ENCODE assay signal across 13 mouse cellular contexts in the genomic region with DNA sequence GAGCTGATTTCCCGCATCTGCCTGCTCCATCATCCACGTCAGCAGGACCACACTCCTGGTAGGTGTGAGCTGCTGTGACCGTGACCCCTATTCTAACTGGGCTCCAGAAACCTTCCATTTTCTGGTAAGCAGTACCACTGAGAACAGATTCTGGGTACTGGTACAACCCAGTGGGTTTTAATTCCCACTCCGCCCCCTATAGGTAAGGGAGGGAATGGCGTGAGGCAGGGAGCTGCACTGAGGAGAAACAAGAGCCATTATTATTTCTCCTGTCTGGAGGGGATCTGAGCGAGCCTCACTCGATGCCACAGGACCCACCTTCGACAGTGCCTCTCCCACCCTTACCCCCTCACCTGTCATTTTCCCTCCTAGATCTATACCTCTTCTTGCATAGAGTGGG.
A peak's percentile ranks its signal among the peaks of the same experiment; 100 is the strongest.
DNase-seq lines count a peak whose midpoint lies in the region; ATAC-seq lines count a peak whose summit lies in the region.
"Had no signal": no experiment of that assay in that cellular context is flagged by ENCODE, and none has a peak within 500 bp of the region (broad histone marks: within the 10 kb centered on the region; RNA-seq: fewer than 3 reads in every experiment).

No protein-coding gene starts in this region.

- peak; percentile 23 for DNase-seq in adrenal gland, adult 2 months
- no peak for DNase-seq in adrenal gland, postnatal 4 days (ENCODE audit: low spot score in 2 of 2)
- DNase-seq in kidney, adult 18-20 months, result peak; percentile 6
- no peak for DNase-seq in kidney, adult 11 months
- peak; percentile 18 for DNase-seq in thymus, postnatal 4 days
- no peak for DNase-seq in thymus, postnatal 0 days (ENCODE audit: low spot score)
- DNase-seq in spleen, postnatal 10 days (ENCODE audit: low spot score in 2 of 2), result no peak
- DNase-seq: gastrocnemius, postnatal 25 days; heart, postnatal 10 days had no signal

- no peak for ATAC-seq in cerebellum, adult (ENCODE audit: insufficient number of reproducible peaks, low FRiP score, low TSS enrichment)
- ATAC-seq: forebrain, embryonic 16.5 days; inflammation-experienced regulatory T-cells, adult 6 months; midbrain, embryonic 15.5 days had no signal

Comparison
In these comparisons a context has a peak if more than half of its experiments do, and no peak if none do; other contexts are left out.
1. DNase-seq: peak in adrenal gland, adult 2 months (single experiment), kidney, adult 18-20 months (single experiment) and thymus, postnatal 4 days (single experiment); none in adrenal gland, postnatal 4 days (0 of 2), kidney, adult 11 months (single experiment), thymus, postnatal 0 days (single experiment) and spleen, postnatal 10 days (0 of 2).